Mouse (Mus musculus) forelimb bud, embryonic 11.5 days (tissue): ENCODE results near the gene Slc35e3.
"Not testable (repeated sequence)": the region's sequence is repeated elsewhere in the genome, so short reads cannot be mapped to it uniquely, and the experiment has no call there.

Source experiments
- DNase-seq: peaks from one replicate; pipeline ENCODE4 v3.0.0-alpha.2; 2012; ENCODE audit warnings: low read depth, low spot score

Gene Slc35e3

DNA sequence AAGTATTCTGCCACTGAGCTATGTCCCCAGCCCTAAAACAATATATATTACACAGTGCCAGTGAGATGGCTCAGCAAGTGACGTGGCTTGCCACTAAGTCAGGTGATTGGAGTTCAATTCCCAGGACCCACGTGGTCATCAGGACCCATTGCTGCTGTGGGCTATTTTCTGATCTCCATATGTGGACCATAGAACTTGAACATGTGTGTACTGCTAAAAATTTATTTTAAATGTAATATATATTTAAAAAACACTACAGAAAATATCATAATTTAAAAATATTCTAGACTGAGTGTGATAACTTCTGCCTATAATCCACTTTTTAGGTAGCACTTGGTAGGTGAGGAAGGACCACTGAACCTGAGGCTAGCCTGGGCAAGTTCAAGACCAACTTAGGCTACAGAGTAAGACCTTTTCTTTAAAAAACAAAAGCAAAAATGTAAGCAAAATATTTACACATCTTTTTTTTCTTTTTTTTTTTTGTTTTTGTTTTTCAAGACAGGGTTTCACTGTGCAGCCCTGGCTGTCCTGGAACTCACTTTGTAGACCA lies 16.2 kb upstream of the Slc35e3 start:
- DNase-seq, result no peak

DNA sequence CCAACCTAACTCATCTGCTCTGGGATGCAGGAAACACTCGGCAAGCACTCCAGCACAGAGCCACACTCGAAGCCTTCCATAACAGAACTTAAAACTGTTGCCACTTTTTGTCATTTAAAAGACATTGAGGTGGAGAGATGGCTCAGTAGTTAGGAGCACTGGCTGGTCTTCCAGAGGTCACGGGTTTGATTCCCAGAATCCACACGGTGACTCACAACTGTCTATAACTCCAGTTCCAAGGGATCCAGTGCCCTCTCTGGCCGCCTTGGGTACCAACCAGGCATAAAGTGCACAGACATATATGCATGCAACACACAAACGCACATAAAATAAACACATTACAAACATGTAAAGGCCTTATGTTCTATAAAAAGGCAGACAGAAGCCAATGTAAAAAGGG lies 15.4 kb upstream of the Slc35e3 start:
- DNase-seq, result no peak

DNA sequence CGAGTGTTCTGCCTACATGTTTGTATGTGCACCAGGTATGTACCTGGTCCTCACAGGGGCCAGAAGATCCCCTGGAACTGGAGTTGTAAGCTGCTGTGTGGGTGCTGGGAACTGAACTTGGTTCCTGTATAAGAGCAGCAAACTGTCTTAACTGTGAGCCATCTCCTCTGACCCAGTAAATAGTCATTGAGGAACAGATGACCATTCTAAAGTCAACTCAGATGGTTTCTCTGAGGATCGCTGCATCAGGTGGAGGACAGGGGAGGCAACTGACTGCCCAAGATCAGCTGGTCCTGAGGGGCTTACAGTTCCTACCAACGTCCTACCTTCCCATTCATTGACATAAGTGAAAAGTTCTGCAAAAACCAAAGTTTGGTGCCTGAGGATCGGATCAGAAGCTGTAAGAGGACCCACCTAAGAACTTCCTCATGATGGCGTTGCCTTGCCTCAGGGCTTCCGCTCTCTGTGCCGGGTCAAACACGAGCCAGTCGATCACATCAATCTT lies 14.7 kb upstream of the Slc35e3 start:
- no peak for DNase-seq

DNA sequence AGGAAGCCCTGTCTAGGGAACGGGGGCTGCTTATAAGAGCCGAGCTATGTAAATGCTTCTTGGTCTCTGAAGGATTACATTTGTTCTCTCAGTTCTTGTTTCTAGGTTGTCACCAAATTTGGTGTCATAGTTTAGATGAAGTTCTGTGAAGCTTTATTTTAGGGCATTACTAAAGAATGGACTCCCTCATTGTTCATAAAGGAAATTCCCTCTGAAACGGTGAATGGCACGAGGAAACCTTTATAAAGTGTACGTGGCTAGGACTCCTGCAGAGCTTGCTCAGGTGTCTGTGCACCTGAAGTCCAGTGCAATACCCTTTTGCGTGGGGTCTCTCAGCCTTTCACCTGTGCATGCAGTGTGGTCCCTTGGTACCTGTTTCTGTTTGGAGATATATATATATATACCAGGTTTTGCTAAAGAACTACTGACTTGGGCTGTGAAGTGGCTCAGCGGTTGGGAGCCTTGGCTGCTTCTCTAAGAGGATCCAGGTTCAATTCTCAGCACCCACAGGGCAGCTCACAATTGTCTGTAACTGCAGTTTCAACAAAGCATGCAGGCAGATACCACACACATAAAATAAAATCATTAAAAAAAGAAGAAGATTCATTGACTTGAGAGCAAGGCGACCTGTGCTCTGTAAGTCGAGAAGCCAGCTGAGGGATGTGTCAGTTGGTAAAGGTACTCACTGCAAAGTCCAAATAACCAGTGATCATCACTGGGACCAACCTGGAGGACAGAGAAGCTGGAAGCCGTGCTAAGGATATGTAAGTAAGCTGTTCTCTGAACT lies 13.9 kb upstream of the Slc35e3 start:
- DNase-seq, result no peak

DNA sequence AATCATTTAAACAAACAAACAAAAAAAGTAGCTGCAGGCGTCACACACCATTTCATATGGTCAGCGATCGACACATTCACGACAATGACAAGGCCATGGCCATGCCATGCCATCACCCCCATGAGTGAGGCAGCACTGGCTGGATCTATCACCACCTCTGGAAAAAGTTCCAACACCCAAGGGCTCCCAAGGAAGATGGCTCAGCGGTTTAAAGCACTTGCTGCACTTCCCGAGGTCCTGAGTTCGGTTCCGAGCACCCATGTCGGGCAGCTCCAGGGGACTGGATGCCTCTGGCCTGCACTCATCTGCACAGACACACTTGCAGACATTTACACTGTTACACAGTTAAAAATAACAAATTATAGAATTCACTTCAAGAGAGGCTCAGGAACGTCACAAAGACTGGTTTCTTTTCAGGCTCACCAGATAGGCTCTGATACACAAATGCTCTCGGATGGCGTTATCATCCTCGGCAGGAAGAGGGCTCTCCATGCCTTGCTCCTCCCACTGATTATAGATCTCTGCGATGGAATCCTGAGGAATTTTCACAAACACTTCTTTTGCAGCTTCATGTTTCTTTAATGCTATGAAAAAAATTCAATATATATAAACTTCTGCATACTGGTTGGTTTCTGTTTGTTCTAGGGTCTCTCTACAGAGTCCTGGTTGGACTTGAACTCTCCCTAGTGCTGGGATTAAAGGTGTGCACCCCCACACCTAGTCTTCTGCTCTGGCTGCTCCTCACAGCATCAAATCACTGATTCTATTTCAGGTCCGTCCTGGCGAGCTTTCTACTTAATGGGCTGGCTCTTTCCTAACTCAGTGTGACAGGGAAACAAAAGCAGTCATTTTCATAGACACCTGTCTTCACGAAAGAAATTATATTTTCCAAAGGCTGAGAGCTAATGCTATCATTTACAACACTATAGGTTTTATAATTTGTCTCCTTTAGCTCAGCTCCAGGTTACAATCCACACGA lies 12.9 kb upstream of the Slc35e3 start:
- no peak for DNase-seq

DNA sequence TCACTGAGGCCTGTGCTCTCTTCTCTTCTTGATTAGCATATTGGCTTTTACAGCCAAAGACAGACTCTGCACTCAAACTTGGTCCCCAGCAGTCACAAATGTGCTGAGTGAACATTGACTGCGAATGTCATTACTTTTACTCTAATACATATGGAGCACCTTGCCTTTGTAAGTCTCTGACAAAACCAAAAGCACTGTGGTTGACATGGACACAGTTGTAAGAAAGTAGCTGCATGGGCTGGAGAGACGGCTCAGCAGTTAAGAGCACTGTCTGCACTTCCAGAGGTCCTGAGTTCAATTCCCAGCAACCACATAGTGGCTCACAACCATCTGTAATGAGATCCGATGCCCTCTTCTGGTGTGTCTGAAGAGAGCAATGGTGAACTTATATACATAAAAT lies 12.2 kb upstream of the Slc35e3 start:
- DNase-seq, result not testable (repeated sequence)

DNA sequence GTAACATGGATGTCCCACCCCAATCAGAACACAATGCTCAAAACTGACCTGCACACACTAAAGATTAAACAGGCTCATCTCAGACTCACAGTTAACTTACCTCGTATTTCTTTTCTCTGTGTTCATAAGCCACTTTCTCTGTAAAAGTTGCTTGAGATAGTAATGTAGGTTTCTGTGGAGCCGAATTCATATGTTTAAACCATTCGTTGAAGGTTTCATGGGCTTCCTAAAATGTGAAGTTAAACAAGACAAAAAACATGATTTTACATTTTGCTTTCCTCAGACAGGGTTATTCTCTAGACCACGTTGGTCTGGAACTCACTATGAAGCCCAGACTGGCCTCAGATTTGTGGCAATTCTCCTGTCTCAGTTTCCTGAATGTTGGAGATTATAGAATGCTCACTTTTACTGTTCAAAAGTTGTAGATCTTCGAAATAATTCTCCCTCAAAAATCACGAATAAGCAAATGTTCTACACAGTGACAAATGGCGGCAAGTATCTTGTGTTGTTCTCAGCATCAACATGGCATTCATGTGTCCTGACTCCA lies 11.7 kb upstream of the Slc35e3 start:
- DNase-seq, result no peak

DNA sequence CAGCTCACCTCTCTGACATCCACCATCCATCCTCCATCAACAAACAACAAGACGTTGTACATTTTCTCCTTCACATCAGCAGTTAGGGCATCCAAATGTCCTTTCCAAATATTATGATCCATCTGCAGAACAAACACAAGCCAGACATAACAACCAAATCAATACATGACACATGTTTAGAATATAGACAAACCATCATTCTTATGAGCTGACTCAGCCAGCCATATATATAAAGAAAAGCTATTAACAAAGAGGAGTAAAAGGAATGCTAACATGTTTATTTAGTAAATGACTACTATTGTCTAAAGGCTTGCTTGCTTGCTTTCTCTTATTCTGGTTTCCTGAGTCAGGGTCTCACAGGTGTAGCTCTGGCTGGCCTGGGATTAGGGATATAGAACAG lies 11.1 kb upstream of the Slc35e3 start:
- no peak for DNase-seq

DNA sequence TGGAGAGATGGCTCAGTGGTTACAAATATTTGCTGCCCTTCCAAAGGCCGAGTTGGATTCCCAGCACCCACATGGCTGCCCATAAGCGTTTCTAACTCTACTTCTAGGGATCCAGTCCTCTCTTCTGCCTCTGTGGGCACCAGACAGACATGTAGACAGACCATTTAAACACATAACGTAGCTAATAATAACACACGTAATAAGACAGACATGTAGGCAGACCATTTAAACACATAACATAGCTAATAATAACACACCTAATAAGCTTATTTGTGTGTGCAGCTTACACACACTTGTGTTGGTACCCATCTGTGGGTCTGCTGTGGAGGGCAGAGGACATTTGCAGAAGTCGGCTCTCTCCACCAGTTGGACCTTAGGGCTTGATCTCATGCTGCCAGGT lies 10.6 kb upstream of the Slc35e3 start:
- no peak for DNase-seq

DNA sequence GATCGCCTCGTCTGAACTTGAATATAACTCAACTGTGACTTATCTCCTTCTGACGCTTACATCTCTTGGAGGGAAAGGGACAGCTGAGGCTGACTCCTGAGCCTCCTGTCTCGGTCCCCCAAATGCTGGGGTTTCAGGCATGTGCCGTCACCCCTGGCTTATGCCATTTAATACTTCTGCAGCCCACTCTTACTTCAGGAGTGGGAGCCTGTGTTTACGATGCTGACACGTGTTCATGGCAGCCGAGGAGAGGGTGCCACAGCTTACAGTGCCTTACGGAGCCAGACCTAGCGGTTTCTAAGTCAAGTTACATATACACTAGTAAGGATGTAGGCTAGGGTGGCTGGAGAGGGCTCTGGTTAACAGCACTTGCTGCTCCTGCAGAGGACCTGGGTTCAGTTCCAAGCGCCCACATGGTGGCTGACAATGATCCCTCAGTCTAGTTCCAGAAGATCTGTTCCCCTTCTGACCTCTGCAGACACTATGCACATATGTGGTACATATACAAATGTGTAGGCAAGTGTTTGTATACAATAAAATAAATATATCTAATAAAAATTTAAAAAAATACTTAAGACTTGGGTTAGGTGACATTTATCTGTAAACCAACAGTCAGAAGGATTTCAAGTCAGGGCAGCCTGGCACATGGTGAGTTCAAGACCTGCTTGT lies 9.8 kb upstream of the Slc35e3 start:
- DNase-seq, result no peak

DNA sequence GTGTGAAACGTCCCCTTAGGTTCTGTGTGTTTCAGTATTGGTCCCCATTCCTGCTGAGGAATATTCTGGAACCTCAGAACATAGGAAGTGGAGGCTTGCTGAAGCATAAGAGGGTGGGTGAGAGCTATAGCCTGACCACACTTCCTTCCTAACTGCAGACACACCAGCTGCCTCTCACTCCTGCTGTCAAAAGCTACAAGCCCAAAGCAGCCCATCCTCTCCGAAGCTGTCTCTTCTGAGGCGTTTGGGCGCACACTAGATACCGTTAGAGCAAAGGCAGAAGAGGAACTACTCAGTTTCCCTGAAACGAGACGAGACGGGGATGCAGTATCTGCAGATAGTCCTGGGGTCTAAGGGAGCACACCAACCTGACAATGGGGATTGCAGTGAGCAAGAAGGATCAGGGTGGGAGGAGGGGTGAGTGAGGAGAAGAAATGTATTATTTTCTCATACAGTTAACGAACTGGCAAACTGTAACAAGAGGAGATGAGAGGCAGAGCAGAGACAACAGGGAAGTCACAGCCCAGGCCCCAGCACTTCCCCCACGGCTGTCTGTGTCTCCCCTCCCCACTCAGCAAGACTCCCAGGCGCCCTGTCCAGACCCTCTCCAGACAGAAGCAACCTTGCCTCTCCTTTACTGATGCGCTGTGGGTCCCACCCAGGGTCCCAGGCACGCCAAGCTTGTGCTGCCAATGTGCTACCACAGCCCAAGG lies 9.1 kb upstream of the Slc35e3 start:
- no peak for DNase-seq

DNA sequence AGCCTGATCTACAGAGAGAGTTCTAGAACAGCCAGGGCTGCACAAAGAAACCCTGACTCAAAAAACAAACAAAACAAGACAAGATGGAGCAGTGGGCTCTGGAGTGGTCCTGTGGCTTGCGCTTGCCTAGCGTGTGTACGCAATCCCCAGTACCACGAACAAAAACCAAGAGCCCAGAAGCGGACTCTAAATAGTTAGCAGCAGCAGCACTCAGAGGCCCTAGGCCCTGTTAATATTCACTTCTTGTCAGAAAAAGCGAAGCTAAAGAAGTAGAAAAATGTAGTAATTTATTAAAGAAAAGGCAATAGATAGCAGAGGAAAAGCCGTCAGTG lies 8.4 kb upstream of the Slc35e3 start:
- DNase-seq, result no peak

DNA sequence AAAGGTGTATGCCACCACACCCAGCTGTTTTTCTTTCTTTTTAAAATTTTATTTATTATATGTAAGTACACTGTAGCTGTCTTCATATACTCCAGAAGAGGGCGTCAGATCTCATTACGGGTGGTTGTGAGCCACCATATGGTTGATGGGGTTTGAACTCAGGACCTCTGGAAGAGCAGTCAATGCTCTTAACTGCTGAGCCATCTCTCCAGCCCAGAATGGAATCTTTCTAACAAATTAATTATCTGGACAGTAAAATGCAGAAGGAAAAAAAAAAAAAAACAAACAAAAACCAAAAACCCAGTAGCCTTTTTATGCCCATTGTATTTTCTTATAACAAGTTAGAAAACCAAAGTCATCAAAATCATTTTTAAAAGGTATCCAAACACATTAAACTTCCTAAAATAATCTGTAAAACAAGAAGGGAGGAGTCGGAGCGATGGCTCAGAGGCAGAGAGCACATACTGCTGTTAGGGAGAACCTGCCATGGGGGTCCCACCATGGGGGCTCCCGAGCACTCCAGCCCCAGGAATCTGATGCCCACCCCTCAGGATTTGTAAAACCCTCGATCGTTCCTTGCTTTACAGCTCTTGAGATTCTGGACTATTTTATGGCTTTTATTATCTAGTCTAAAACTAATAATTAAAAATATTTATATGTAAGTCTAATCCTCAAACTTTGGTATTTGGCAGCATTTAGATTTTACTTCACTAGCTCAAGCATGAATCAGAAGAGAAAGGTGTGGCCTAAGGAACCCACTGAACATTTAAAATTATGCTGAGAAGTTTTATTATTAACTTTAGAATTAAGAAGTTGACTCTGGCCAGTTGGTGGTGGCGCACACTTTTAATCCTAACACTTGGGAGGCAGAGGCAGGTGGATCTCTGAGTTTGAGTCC lies 7.8 kb upstream of the Slc35e3 start:
- DNase-seq, result no peak

DNA sequence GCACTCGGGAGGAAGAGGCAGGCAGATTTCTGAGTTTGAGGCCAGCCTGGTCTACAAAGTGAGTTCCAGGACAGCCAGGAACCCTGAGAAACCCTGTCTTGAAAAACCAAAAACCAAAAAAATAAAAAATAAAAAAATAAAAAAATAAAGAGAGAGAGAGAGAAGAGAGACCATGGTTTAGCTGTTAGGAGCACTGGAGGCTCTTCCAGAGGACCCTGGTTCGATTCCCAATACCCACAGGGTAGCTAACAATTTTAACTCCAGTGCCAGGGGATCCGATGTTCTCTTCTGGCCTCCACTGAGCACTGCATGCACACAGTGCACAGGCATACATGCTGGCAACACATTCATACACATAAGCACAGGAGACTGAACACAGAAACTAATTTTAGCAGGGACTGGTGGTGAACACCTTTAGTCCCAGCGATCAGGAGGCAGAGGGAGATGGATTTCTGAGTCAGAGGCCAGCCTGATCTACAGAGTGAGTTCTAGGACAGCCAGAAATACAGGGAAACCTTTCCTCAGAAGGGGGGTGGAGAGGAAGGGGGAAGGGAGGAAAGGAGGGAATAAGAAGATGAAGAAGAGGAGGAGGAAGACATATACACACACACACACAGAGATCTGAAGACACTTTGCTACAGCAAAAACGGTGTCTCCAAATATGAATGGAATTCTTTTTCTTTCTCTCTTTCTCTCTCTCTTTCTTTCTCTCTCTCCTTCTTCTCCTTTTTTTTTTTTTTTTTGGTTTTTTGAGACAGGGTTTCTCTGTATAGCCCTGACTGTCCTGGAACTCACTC lies 6.9 kb upstream of the Slc35e3 start:
- DNase-seq, result no peak

DNA sequence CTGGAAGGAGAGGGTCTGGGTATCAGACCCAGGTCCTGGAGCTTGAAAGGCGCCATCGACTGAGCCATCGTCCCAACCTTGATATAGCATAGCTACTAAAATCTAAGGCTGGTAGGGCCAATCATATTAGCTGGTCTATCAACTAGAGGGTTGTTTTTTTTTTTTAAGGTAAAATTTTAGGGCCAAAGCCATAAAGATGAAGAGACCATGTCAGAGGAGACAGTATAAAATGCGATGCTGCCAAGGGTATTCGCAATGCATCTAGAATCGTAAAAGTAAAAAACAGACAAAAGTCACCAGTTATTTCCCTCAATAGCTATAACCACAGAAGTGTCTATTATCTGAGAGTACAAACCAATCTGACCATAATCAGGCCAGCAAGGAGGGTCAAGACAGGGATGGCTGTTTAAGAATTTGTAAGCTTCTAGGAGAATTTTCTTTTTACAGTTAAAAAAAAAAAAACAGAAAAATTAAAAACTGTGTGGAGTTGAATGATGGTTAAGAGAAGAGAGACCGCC lies 6.2 kb upstream of the Slc35e3 start:
- no peak for DNase-seq

DNA sequence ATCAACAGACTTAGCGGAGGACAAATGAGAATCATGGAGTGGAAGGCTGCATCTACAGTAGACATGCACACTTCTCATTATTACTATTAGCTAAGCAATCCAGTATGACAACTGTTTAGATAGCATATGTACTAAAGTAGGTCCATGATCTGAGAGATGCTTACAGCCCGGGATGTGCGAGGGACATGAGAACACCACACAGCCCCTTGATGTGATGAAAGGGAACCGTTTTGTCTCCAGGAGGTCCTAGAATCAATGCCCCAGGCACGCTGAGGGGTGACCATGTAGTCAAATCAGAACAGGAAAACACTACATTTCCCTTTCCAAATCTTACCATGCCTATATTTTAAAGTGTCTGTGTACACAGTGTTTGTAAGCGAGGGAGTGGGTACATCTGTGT lies 5.6 kb upstream of the Slc35e3 start:
- no peak for DNase-seq

DNA sequence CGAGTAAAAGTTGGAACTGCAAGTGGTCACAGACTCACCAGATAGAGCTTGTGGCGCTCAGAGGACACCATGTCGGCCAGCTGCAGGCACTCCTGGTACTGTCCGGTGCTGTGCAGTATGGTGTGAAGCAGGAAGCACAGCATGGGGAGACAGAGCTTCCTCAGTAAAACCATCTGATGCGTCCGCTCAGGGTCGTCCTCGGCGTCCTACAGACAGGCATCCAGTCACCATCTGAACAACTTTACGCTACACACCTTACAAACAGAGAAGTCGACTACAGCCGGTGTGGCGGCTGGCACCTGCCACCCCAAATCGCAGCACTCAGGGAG lies 5.1 kb upstream of the Slc35e3 start:
- DNase-seq, result no peak

DNA sequence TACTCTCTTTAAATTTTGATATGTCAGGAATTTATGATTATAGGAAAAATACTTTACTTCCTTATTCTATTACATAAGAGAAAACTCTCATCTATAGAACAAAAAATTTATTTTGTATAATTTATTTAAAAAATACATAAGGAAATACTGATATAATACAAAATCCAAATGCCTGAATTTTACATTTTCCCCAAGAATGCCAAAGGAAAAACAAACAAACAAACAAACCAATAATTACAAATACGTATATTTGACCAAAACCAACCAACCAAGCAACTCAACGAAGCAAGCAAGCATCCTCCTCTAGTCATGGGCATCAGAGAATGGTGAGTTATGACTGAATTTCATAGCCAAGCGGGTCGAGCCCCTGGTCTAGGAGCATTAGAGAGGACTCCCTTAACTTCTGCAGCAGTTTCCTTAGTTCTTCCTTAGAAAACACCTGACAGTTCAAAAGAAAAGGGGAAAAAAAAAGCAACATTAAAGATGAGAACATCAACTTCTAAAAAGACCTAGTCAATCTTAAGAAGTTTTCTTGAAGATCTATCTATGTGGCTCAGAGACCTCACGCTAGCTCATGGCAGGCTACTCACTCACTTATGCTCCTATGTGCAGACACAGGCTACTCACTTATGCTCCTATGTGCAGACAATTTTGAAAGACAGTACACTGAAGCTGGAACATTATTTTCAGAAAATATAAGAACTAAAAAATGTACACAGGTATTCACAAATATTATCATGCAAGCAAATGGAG lies 4.5 kb upstream of the Slc35e3 start:
- DNase-seq, result no peak
